Mouse (Mus musculus) myocyte (in vitro differentiated cells): ENCODE data around the gene Olfr1357. TPM values are rescaled to one million over a fixed set of nuclear protein-coding genes. Genes with fewer than 3 reads are reported as not detected.
A peak's percentile ranks its signal among the peaks of the same experiment; 100 is the strongest.

Experiments used
- H3K27me3 ChIP-seq: one replicate; pipeline ENCODE4 v1.6.1; 2011; ENCODE audit not compliant: control insufficient read depth, insufficient read depth, insufficient read length
- H3K36me3 ChIP-seq: one replicate; pipeline ENCODE4 v1.6.1; 2011; ENCODE audit not compliant: control insufficient read depth, insufficient read depth
- H3K4me2 ChIP-seq: one replicate; pipeline ENCODE4 v1.6.1; 2011; ENCODE audit warnings: low read depth, control low read depth
- H3K4me3 ChIP-seq: one replicate; pipeline ENCODE4 v1.5.1; 2011; ENCODE audit warnings: mild to moderate bottlenecking, control low read depth, moderate library complexity
- H3K79me2 ChIP-seq: one replicate; pipeline ENCODE4 v1.6.1; 2011; ENCODE audit not compliant: control insufficient read depth, insufficient read depth
- H3ac ChIP-seq: one replicate; pipeline ENCODE4 v1.6.1; 2011; ENCODE audit not compliant: control insufficient read depth, insufficient read length
- CEBPB ChIP-seq: IDR thresholded peaks from 2 replicates; pipeline ENCODE4 v1.6.1; 2011; ENCODE audit warnings: mild to moderate bottlenecking, moderate library complexity; ENCODE audit not compliant: poor library complexity, insufficient read depth, severe bottlenecking
- E2F4 ChIP-seq: IDR thresholded peaks from one replicate; pipeline ENCODE4 v1.6.1; 2011; ENCODE audit warnings: mild to moderate bottlenecking, control low read depth, moderate library complexity; ENCODE audit not compliant: insufficient read depth
- MAX ChIP-seq: IDR thresholded peaks from one replicate; pipeline ENCODE4 v1.6.1; 2011; ENCODE audit warnings: low read depth, mild to moderate bottlenecking, control low read depth
- MYOD1 ChIP-seq, 3 experiments: IDR thresholded peaks; one replicate each; pipeline ENCODE4 v1.6.1; 2011; ENCODE audit warnings: control low read depth in 2 of 3, low read depth in 2 of 3, mild to moderate bottlenecking in 2 of 3, moderate library complexity in 1 of 3; ENCODE audit not compliant: insufficient read length in 2 of 3, control insufficient read depth in 1 of 3
- MYOG ChIP-seq, 3 experiments: IDR thresholded peaks; one replicate each; pipeline ENCODE4 v1.6.1; 2011; ENCODE audit warnings: control low read depth in 2 of 3, low read depth in 2 of 3, mild to moderate bottlenecking in 2 of 3; ENCODE audit not compliant: insufficient read length in 2 of 3, control insufficient read depth in 1 of 3, insufficient read depth in 1 of 3
- POLR2A ChIP-seq: IDR thresholded peaks from one replicate; pipeline ENCODE4 v1.6.1; 2011; ENCODE audit warnings: low read depth, mild to moderate bottlenecking, control low read depth, moderate library complexity; ENCODE audit not compliant: insufficient read length
- POLR2AphosphoS2 ChIP-seq: IDR thresholded peaks from one replicate; pipeline ENCODE4 v1.6.1; 2011; ENCODE audit warnings: low read depth, control low read depth; ENCODE audit not compliant: insufficient read length
- REST ChIP-seq: IDR thresholded peaks from one replicate; pipeline ENCODE4 v1.6.1; 2011; ENCODE audit warnings: mild to moderate bottlenecking, control low read depth, moderate library complexity; ENCODE audit not compliant: insufficient read depth, insufficient read length
- SRF ChIP-seq: IDR thresholded peaks from one replicate; pipeline ENCODE4 v1.6.1; 2011; ENCODE audit warnings: low read depth; ENCODE audit not compliant: control insufficient read depth, insufficient read length
- TCF12 ChIP-seq: IDR thresholded peaks from one replicate; pipeline ENCODE4 v1.6.1; 2011; ENCODE audit warnings: mild to moderate bottlenecking, control low read depth; ENCODE audit not compliant: poor library complexity, insufficient read depth, severe bottlenecking
- TCF3 ChIP-seq: IDR thresholded peaks from one replicate; pipeline ENCODE4 v1.6.1; 2011; ENCODE audit warnings: low read depth, control low read depth; ENCODE audit not compliant: insufficient read length
- USF1 ChIP-seq: IDR thresholded peaks from one replicate; pipeline ENCODE4 v1.6.1; 2011; ENCODE audit warnings: low read depth, mild to moderate bottlenecking, control low read depth, moderate library complexity
- polyA plus RNA-seq: library from polyadenylated mRNA; unstranded; fragments of >200 nt; fragmentation: generic; extraction: Trizol; gene quantifications from one replicate; pipeline ENCODE4 v1.2.1, GENCODE M21; 2012; ENCODE audit warnings: missing spikeins

Gene Olfr1357
- polyA plus RNA-seq, 1 experiment = not detected

- no peak for TF ChIP-seq TCF3
- TF ChIP-seq MYOG (IDR thresholded peaks at IDR 0.05; ENCODE audit: control insufficient read depth in 1 of 3, insufficient read depth in 1 of 3, insufficient read length in 2 of 3, low read depth in 2 of 3) = no peak
- no peak for TF ChIP-seq USF1
- TF ChIP-seq TCF12 = no peak
- TF ChIP-seq MYOD1 (IDR thresholded peaks at IDR 0.05; ENCODE audit: control insufficient read depth in 1 of 3, insufficient read length in 2 of 3, low read depth in 2 of 3) = no peak
- TF ChIP-seq POLR2A = no peak
- TF ChIP-seq POLR2AphosphoS2 = no peak
- no peak for TF ChIP-seq SRF
- TF ChIP-seq REST = no peak
- no peak for TF ChIP-seq E2F4
- TF ChIP-seq MAX = no peak
- TF ChIP-seq CEBPB = no peak
- Histone ChIP-seq H3K79me2 (peaks cover 4% of the 10 kb centered on the region), H3K36me3 (peaks cover 43% of the 10 kb centered on the region), H3K27me3 (no peaks in the 10 kb centered on the region), H3ac (no peak overlapping the region), H3K4me3 (no peak overlapping the region), H3K4me2 (no peak overlapping the region)
Observed at GRCm38 (mm10) chr10:78584996-78585395, 32.9 kb downstream of the Olfr1357 start.

GRCm38 (mm10) chr10:78583939-78584338, 33.9 kb downstream of the Olfr1357 start:
- no peak overlapping the region for H3K4me2 ChIP-seq
- no peaks in the 10 kb centered on the region for H3K79me2 ChIP-seq
- H3K36me3 ChIP-seq = peaks cover 41% of the 10 kb centered on the region
- H3K27me3 ChIP-seq = no peaks in the 10 kb centered on the region
- H3K4me3 ChIP-seq = no peak overlapping the region
- TF ChIP-seq POLR2A (no peak), USF1 (no peak), REST (no peak), TCF12 (no peak), POLR2AphosphoS2 (peak; percentile 67), E2F4 (no peak)
- no peak overlapping the region for H3ac ChIP-seq

- Histone ChIP-seq H3K4me3 (no peak overlapping the region), H3ac (no peak overlapping the region), H3K27me3 (no peaks in the 10 kb centered on the region), H3K79me2 (no peaks in the 10 kb centered on the region), H3K36me3 (peaks cover 36% of the 10 kb centered on the region), H3K4me2 (no peak overlapping the region)
- TF ChIP-seq MYOG (IDR thresholded peaks at IDR 0.05; ENCODE audit: control insufficient read depth in 1 of 3, insufficient read depth in 1 of 3, insufficient read length in 2 of 3, low read depth in 2 of 3) (no peak), TCF12 (no peak), MAX (no peak), POLR2AphosphoS2 (peak; percentile 82), USF1 (no peak), REST (no peak), TCF3 (no peak), POLR2A (no peak), CEBPB (no peak)
Observed at GRCm38 (mm10) chr10:78583347-78583746, 34.5 kb downstream of the Olfr1357 start.

- Histone ChIP-seq H3K4me3 (no peak overlapping the region), H3K79me2 (no peaks in the 10 kb centered on the region)
- TF ChIP-seq MYOG (IDR thresholded peaks at IDR 0.05; ENCODE audit: control insufficient read depth in 1 of 3, insufficient read depth in 1 of 3, insufficient read length in 2 of 3, low read depth in 2 of 3) (no peak), POLR2A (no peak), MYOD1 (IDR thresholded peaks at IDR 0.05; ENCODE audit: control insufficient read depth in 1 of 3, insufficient read length in 2 of 3, low read depth in 2 of 3) (no peak), MAX (no peak), USF1 (no peak), CEBPB (no peak), TCF12 (no peak), REST (no peak), TCF3 (no peak), SRF (no peak), POLR2AphosphoS2 (no peak), E2F4 (no peak)
Observed at GRCm38 (mm10) chr10:78581121-78581520, 36.8 kb downstream of the Olfr1357 start.

GRCm38 (mm10) chr10:78578204-78578603, 39.7 kb downstream of the Olfr1357 start:
- TF ChIP-seq POLR2AphosphoS2 (no peak), E2F4 (no peak), MYOD1 (IDR thresholded peaks at IDR 0.05; ENCODE audit: control insufficient read depth in 1 of 3, insufficient read length in 2 of 3, low read depth in 2 of 3) (peak in 1 of 3 experiments; percentile 51)
- H3K36me3 ChIP-seq = no peaks in the 10 kb centered on the region
- no peak overlapping the region for H3K4me2 ChIP-seq

More at GRCm38 (mm10) chr10:78581121-78581520, 36.8 kb downstream of the Olfr1357 start:
- Histone ChIP-seq H3K36me3 (peaks cover 20% of the 10 kb centered on the region), H3K27me3 (no peaks in the 10 kb centered on the region), H3K4me2 (no peak overlapping the region), H3ac (no peak overlapping the region)

More at GRCm38 (mm10) chr10:78578204-78578603, 39.7 kb downstream of the Olfr1357 start:
- no peaks in the 10 kb centered on the region for H3K27me3 ChIP-seq
- H3K79me2 ChIP-seq = no peaks in the 10 kb centered on the region
- H3ac ChIP-seq = no peak overlapping the region
- H3K4me3 ChIP-seq = no peak overlapping the region
